Mouse (Mus musculus) heart, adult 11 months (tissue): Measurements from ENCODE around the gene Bcl2l15.
"Not testable (repeated sequence)": the region's sequence is repeated elsewhere in the genome, so short reads cannot be mapped to it uniquely, and the experiment has no call there.

Source experiments
- DNase-seq: peaks from one replicate; pipeline ENCODE4 v3.0.0; 2022

Bcl2l15 gene

DNA sequence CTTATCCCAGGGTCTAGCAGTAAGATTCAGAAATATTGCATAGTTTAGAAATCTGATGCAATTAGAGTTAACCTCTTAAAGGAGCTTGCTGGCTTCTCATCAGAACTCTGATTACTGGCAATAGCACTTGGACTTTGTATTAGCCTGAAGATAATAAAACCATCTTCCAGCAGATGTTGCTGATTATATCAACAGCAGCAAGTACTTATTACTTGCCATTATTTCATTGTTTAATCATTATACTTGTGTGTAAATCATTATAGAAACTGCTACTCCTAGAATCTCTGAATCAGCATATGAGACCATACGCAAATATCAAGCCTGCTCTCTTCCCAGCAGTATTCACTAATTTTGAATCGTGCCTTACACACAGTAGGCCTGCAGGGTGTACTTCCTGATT is 1.6 kb downstream of the Bcl2l15 start:
- DNase-seq = no peak

DNA sequence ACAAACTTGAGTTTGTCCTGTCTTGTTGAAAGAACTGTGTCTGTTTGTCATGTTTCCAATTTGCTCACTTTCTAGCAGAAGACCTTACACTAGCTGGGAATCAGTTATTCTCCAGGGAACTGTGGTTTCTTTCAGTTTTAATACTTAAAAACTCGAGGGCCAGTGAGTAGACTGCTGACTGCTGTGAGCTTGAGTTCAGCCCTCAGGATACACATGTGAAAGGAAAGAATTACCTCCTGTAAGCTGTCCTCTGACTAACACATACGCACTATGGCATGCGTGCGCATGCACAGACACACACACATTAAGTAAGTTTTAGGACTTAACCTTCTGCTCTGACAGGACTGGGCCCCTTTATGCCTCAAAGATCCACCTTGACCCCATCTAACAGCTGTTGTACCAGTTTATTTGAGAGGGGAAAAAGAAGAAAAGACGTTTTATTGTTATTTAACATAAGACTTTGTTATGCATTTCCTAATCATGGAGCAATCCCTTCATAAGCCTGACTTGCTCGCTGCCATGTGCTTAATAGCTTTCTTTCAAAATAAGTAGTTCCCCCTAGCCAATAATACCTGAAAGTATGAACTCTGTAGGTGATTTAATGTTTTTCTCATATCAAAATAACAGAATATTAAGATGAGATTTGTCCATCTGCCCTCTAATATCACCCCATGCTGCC is 3.0 kb downstream of the Bcl2l15 start:
- no peak for DNase-seq

DNA sequence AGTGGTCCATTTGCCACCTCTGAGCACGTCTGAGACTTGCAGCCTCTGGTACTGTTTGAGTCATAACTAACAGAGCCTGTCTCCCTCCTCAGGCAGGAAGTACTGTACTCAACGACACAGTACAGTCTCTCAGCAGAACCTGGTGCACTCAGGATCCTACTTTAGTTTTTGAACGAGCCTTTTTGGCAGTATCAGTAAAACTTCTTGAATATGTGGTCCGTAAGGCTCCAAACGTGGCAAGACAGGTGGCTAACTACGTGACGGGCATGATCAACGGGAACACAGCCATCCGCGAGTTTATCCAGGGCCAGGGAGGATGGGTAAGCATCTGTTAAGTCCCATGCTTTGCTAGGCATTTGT is 3.5 kb downstream of the Bcl2l15 start:
- no peak for DNase-seq

DNA sequence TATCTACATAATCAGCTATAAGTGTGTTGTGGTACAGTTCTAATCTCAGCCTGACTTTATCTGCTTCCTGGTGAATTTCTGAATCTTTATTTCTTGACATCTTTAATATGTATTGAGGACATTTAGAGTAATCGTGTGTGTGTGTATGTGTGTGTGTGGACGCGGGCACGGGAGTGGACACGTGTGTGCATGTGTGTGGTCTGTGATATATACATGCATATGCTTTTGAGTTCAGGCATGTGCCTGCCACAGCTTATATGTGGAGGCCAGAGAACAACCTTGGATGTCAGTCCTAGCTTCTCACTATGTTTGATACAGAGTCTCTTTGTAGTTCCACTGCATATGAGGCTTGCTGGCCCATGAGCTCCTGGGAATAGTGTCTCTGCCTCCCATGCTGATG is 4.1 kb downstream of the Bcl2l15 start:
- DNase-seq = no peak

DNA sequence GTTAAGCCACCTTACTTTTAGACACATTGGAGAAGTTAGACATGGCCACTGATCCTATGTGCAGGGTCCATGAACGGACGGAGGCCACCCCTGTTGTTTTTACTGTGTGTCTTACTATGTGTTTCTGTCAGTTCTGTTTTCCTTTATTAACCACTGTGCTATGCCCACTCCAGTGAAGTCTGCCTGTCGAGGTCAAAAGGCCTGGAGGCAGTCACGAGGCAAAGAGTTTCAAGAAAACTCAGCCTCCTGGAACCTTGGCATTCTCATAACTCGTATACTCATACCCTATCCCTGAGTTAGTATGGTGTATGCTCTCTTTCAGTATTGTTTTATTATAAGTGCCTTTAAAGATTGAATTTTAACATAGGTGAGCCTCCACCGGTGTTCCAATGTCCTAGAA is 7.3 kb downstream of the Bcl2l15 start:
- no peak for DNase-seq

DNA sequence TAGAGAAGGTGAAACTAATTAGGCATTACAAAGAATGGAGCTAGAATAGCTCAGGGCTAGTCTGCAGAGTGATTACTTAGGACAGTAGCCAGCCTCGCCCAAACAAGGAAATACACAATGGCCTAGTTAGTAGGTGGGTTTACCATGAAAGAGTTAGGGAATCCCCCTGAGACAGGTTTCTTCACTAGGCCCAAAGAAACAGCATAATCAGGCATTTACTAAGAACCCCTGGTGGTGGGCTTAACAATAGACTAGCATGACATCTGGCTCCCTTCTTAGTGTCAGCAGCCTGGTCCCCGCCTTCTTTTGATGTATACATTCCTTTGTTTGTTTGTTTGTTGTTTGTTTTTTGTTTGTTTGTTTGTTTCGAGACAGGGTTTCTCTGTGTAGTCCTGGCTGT is 7.8 kb downstream of the Bcl2l15 start:
- DNase-seq = not testable (repeated sequence)

DNA sequence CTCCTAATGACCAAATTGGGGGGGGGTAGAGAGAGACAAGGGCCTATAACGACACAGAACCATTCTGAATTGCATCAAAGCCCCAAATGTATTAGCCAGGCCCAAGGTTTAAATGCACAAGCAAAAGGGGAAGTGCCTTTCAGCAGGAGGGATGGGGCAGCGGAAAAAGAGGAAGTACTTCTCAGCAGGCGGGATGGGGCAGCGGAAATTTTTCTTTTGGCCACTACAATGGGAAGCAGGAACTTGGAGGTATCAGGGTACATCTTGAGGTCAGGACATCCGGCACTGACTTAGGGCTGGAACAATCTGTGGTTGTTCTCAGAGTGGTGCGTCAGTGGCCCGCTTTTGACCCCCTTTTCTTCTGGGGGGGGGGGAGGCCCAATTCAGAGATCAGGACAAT is 8.5 kb downstream of the Bcl2l15 start:
- DNase-seq = not testable (repeated sequence)

DNA sequence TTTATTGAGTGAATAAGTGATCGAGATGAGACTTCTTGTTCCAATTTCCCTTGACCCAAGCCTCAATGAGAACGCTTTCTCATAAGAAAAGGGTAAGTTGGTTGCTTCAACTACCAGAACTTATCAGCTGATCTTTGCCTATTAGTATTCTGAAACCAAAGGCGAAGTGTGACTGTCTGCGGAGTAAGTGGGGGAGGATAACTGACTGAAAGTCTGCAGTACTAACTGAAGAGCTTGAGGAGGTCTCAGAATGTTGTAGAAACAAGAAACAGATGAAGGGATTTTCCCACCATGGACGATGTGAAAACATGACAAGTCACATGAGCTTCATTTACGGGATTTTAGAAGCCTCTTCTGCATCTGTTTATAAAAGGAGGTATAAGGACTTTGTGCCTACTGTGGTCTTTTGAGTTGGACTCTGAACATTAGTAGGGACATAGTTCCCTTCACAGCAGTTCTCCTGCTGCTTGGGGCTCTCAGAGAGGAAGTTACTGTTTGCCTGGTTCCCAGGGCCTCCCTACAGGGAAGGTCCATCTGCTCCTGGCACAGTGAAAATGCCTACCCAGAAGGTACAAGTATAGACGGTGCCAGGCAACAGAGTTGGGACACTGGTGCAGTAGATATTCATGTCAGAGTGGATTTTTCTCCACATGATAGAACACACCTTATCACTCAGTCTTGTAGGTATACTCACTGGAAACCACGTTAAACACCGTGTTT is 18.4 kb downstream of the Bcl2l15 start:
- no peak for DNase-seq

DNA sequence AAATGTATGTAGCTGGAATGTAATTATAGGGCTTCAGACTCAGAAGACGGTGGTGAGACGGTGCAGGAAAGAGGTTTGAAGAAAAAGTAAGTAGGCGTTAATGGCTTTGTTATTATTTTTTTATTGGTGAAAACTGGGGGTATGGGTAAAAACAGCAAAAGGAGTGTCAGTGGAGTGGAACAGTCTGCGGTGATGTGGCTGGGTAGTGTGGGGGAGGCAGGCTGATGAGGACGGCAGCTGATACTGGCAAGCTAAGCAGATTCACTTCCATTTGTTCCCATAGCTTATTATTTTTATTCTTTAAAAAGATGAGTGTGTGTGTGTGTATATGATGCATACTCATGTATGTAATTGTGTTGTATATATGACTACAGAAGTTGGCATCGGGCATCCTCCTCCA is 19.1 kb downstream of the Bcl2l15 start:
- DNase-seq = no peak

DNA sequence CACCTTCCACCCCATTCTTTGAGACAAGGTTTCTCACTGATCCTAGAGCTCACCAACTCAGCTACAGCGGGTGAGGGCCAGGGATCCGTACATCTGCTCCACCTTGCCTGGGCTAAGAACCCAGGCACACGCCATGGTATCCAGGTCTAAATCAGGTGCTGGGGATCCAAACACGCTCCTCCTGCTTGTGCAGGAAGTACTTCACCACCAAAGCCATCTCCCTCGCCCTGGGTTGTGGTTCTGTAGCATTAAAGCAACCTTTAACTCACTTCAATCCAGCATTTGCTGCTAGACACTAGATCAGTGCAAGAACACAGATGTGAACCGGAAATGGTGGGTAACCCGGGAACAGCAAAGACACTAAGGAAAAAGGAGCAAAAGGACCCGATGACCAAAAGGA is 19.5 kb downstream of the Bcl2l15 start:
- no peak for DNase-seq

DNA sequence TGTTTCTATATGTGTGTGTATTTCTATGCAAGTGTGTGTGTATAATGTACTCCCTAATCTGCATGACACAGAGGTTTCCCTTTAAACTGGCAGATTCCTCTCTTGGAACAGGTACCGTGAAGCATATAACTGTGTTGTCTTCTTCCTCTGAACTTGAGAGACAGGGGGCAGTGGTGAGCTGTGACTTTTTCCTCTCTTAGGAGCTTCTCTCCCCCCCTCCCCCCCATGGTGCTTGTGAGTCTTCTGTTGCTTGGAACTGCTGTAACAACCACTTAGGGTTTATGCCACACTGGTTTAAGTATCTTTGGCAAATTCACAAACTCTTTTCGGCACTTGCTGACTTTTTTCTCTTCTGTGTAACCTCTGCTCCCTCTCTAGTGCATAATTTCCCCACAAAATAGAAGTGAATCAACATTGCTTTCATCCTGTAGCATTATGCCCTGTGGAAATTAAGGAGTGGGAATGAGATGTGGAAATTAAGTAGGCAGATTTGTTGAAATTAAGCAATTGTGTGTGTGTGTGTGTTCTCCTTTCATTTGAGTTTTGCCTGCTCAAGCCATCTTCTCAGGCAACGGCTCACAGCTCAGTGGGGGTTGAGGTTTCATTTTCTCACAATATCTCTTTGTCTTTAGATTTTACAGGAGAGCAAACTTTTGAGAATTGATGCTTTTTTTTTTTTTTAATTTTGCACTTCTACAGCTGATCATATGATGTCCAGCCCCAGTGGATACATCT is 20.3 kb downstream of the Bcl2l15 start:
- no peak for DNase-seq

DNA sequence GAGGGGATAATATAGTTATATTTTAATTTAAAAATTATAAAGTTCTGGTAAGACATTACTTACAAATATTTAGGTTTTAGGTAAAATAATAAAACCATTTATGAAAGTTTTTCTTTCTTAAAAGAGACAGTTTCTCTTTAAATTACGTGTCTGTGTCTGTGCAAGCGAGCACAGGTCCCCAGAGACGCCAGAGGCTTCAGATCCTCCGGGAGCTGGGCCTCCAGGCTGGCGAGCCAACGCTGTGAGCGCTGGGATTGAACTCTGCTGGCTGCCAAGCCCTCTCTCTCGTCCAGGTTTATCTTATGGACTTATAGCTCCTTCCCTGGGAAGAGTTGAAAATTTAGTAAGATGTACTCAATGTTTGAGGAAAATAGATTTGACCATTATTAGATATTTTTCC is 21.4 kb downstream of the Bcl2l15 start:
- DNase-seq = peak; percentile 86

DNA sequence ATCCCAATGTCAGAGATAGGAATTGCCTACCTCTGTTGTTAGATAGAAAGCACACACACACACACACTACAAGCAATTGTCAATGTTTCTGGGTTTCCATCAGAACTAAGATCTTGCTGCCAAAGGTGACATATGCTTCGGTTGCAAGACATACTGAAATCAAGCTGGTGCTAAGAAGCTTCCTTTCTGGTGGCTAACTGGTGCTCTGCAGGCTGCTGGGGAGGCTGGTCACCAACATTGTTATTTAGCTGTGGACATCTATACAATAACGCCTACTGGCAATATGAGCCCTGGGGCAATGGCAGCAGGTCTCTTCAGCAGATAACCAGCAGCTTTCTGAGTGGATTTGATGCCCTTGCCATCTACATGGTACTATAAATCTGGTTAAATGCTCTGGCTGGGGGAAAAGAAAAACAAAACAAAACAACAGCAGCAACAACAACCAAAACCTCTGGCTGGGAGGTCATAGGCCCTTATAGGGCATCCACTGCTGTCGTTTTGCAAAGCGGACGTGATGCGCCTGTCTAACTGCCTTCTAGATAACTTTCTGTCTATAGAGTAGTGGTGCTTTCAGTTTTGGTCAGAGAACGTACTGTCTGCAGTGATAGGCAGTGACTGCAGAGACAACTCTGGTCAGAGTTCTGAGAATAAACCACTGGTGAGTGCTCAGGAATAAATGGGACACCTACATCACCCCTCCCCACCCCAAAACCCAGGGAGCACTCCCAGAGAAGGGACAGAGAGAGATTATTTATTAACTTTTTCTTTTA is 24.8 kb downstream of the Bcl2l15 start:
- peak; percentile 77 for DNase-seq

DNA sequence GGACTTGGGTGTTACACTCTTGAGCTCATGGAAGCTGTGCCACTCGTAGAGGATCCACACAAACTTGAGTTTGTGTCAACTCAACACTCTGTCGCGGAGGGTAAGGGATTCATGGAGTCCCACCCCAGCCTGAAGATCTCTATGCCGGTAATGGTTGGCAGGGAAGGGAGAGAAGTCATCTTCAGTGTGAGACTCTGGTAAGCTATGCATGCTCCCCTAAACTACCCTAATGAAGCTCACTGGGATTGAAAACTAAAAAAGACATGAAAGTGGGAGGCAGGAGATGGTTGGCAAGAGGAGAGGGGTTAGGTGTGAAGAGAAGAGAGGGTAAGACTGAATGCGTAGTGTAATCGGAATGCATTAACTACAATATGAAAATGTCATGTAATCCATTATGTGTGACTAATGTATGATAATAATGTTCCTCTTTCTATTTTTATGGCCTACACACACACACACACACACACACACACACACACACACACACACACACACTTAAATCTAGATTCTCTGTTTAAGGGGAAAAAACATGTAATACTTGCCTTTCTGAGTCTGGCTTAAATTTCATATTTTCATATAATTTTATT is 25.7 kb downstream of the Bcl2l15 start:
- peak; percentile 48 for DNase-seq

DNA sequence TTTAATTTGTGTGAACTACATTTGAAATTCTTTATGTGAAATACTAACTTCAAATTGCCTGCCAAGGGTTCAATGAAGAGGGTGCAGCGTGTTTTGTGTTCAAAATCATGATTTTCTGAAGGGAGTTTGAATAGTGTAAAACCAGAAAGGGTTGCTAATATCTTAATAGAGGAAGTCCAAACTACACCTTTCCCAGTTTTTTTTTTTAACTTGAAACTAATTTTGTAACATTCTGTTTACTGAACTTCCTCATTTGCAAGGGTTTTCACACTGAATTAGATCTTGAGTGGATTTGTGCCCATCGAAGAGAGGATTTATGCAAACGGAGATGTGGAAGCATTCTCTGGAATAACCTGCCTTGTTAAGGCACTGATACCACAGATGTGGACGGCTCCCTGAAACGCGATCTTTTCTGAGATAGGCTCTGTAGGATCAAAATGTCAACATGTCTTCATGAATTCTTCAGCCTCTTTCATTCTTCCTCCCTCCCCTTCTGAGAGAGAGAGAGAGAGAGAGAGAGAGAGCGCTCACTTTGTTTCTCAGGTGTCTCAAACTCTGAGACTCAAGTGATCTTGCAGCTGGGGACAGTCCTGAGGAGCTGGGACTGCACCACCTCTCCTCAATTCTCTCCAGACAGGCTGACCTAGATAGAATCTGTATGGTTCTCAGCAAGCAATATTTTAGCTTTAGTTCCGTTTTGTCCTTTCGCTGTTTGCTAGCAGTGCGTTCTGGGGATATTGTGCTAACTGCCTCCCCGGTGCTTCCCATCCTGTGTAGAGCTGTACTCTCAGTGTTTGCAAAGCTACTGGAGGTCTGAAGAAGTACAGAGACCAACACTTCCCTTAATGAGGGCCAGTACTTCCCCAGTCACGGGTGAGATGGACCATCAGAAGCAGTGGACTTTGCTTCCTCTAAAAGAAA is 26.7 kb downstream of the Bcl2l15 start, which contains the start of gene Ptpn22:
TSS of gene Ptpn22 (plus strand) at position 915 of the 921 bp plus-strand sequence.
- DNase-seq = peak; percentile 92

DNA sequence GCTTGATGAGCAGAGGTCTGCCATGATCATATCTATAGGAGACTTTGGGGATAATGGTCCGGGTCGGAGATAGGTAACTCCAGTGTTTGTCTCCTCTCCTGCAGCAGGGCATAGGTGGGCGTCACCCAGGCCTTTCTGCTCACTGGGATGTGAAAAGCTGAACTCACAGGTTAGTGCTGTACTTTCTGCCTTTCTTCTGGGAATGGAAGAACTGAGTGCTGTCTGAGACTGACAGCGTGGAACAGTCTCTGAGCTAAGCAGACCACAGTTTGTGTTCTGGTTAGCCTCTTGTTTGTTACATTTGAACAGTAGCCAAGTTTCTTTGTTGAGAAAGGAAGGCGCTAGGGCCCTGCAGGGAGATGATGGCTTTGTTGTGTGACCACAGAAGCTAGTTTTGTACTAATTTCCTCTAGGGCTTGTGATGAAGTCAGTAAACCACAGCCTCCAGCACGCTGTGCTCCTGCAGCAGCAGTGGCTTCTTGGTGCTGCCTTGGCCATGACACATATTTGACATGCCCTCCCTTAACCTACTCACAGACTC is 27.5 kb downstream of the Bcl2l15 start:
- peak; percentile 95 for DNase-seq

DNA sequence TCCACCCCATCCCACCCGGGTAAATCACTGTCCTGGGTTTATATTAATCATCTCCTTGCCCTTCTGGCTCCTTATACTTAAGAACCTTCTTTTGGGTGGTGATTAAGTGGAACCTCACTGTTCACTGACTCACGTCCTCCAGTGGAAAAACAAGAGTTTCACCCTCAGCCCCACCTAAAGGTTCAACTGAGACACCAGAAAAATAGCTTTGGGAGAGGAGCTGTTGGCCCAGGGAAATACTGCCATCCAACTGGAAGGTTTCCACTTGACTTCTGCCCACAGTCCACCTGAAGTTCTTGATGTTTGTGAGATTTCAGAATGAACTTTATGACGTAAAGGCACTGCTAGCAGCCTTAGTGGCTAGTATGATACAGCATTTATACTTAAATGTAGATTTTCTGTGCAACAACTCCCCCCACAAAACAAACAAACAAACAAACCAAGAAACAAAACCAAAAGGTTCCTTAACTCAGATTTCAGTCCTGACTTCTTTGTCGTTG is 30.4 kb downstream of the Bcl2l15 start:
- DNase-seq = peak; percentile 46

DNA sequence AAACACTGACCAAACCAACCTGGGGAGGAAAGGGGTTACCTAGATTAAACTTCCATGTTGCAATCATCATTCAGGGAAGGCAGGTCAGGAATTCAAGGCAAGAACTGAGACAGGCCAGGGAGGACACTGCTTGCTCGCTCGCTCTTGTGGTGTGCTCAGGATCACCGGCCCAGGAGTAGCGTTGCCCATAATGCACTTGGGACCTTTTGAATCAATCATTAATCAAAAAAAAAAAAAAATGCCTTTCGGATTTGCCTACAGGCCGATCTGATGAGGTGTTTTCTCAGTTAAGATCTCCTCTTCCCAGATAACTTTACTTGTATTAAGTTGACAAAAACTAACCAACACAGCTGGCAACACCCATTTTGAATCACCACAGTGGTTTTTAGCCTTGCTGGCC is 31.8 kb downstream of the Bcl2l15 start:
- DNase-seq = peak; percentile 48

DNA sequence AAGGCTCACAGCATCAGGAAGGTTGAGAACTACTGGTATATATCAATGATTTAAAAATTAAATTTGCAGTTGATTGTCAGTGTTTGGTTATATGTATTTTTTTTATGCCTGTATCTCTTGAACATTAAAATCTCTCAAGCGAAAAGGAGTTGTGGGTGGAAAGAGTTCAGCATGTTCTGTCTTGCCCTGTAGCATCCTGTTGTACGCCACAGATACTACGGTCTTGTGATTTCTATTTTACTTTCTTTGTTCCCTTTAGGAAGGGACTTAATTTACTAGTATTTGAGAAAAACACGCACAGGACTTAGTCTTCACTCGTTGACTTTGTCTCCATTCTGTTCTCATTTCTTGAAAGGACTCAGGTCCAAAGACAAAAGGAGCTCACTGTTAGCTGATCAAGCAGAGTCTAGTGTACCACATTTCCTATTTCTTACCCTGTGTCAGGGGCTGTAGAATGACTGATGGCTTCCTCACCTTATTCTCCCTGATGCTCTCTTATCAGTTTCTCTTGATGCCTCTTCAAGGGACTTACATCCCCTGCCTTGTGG is 35.1 kb downstream of the Bcl2l15 start:
- peak; percentile 8 for DNase-seq

DNA sequence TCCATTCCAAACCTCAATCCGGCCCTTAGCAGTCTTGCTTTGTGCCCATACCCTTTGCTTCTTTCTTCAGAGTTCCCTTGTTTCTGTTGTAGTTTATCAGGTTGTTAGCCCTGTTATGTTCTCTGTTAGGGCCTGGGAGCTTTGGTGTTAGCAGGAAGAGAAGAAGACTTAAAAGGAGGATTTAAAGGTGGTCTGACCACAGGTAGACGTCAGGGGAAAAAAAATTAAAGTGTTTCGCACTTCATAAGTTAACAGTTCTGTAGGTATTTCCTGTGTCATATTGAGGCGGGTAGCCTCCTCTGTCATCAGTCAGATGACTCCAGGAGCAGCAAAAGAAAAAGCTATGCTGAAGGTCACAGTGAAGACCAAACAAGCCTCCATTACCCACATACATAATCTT is 35.6 kb downstream of the Bcl2l15 start:
- DNase-seq = peak; percentile 21

DNA sequence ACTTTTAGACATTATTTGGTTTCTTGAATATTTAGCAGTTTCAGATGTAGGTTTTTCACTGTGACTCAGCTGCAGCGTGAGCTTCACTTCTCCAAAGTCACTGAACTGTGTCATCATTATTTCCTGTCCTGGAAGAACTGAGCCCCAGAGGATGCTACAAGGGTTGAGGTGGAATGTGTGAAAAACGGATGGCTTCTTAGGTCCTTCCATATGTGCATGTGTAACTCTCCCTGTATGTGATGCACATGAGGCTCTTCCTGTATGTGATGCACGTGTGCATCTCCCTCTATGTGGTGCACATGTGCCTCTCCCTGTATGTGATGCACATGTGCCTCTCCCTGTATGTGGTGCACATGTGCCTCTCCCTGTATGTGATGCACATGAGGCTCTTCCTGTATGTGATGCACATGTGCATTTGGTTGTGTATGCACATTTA is 40.3 kb downstream of the Bcl2l15 start:
- DNase-seq = peak; percentile 87
